Mouse (Mus musculus) neutrophil, adult 65 days (primary cell): ENCODE results near the gene Numbl. TPM values are rescaled to one million over a fixed set of nuclear protein-coding genes. Genes with fewer than 3 reads are reported as not detected.

ENCODE experiments used
- total RNA-seq: library from RNA; stranded (reverse); gene quantifications from 2 replicates; pipeline ENCODE4 v1.2.4, GENCODE M21; 2023

Gene Numbl
- 3.2 and 3.3 TPM in 2 replicates for total RNA-seq

DNA sequence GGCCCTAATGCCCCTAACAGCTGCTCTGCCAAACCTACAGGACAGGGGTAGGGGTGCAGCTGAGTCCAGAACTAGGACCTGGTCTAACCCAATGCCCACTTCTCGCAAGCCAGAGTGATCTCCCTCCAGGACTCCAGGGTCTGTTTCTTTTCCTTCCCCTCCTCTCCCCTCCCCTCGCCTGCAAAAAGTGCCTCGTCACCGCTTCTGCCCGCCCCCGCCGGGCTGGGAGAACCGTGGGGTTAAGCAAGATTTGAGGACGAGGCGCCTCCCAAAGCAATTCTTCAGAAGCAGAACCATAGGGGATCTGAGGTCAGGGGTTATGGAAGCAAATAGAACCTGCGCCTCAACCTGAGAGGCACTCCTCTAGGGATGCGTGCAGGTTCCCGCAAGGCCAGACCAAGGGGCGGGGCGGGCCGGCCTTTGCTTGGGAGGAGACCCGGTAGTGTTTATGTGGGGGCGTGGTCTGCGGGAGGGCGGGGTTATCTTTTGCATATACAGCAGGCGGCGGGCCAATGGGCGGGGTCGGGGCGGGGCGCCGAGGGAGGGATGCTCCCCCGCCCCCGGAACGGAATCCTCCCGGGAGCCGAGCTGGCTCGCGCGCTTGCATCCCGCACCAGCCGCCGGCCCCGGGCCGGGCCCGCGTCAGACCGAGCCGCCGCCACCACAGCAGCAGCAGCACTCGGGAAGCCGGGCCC lies at the start of gene Numbl:
Numbl (plus strand) TSS at position 229 of the 695 bp plus-strand sequence.

DNA sequence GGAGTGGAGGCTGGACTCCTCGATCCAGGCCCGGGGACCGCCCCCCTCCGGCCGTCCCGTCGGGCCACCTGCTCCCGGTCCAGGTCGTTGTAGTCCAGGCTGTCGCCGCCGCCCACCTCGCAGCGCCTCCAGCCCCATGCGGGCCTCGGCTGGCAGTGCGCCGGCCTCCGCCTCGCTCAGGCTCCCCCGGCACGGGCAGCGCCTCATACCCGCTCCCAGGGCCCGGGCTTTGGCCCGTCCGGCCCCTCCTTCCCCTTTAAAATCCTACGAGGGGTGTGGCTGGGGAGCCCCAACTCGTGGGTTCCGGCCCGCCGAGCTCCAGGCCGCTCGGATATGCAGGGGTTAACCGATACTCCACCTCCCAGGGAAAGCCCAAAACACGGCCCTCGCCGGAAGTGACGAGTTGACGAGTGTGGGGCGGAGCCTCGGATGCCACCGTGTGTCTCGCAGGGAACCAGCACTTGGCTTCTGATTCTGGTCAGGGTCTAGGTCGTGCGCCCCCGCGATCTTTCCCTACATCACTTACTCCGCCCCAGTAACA lies 29.9 kb upstream of the Numbl start, which contains the start of gene Itpkc:
Itpkc (minus strand) TSS at position 381 of the 541 bp plus-strand sequence.

DNA sequence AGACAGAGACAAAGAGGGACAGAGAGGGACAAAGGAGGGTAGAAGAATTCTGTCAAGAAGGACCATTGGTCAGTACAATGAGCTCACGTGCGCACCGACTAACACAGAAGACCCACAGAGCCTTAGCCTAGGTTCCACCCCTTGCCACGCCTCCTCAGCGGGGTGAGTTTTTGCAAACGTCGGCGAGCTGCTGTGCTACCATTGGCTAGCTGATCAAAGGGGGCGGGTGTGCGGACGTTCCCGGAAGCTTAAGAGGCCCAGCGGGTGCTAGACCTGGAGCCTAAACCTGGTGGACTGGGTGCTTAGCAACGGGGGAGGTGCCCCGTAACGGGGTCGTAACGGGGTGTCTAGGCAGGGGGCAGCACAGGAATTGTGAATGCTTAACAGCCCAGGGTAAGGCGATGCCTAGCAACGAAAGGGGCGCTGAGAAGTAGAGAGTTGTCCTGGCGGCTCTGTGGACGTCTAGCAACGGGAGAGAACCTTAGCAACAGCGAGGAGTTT lies 25.4 kb upstream of the Numbl start, which contains the start of gene Coq8b:
Coq8b (plus strand) TSS at position 243 of the 501 bp plus-strand sequence.

Other genes starting within 250 kb of the Numbl start
- gene Cyp2a12, start 229.4 kb upstream of the Numbl start, total RNA-seq, result not detected in 2 replicates
- not detected in 2 replicates for gene Cyp2f2, start 138.5 kb upstream of the Numbl start, total RNA-seq
- gene Cyp2t4, start 104.7 kb upstream of the Numbl start, total RNA-seq, result not detected in 2 replicates
- gene Egln2, start 91.6 kb upstream of the Numbl start, total RNA-seq, result 33.3 and 43.6 TPM in 2 replicates
- gene Rab4b, start 79.5 kb upstream of the Numbl start, total RNA-seq, result 114 TPM in 2 replicates
- gene Gm21983, start 77.3 kb upstream of the Numbl start, total RNA-seq, result not detected in 2 replicates
- not detected in 2 replicates for gene Mia, start 77.3 kb upstream of the Numbl start, total RNA-seq
- 0.84 and 3.4 TPM in 2 replicates for gene BC024978, start 62.7 kb upstream of the Numbl start, total RNA-seq
- 32.2 and 32.3 TPM in 2 replicates for gene Snrpa, start 62.2 kb upstream of the Numbl start, total RNA-seq
- gene Itpkc, start 29.8 kb upstream of the Numbl start, total RNA-seq, result 16.1 and 23.6 TPM in 2 replicates
- 23.7 and 25.7 TPM in 2 replicates for gene Coq8b, start 25.4 kb upstream of the Numbl start, total RNA-seq
- gene Ltbp4, start 79.3 kb downstream of the Numbl start, total RNA-seq, result 0.11 and 0.16 TPM in 2 replicates
- 103 and 111 TPM in 2 replicates for gene Shkbp1, start 97.6 kb downstream of the Numbl start, total RNA-seq
- 0.84 and 20.0 TPM in 2 replicates for gene Gm20479, start 99.0 kb downstream of the Numbl start, total RNA-seq
- 0.09 TPM in 1 of 2 replicates, not detected in the other for gene Sptbn4, start 189.3 kb downstream of the Numbl start, total RNA-seq
- gene Blvrb, start 189.5 kb downstream of the Numbl start, total RNA-seq, result 12.3 and 21.6 TPM in 2 replicates
- 25.7 and 30.8 TPM in 2 replicates for gene Sertad3, start 215.3 kb downstream of the Numbl start, total RNA-seq
- gene Sertad1, start 228.5 kb downstream of the Numbl start, total RNA-seq, result 42.4 and 47.3 TPM in 2 replicates
- gene Prx, start 240.9 kb downstream of the Numbl start, total RNA-seq, result 0.41 and 0.88 TPM in 2 replicates